Mouse (Mus musculus): ENCODE data around the gene Fam84b.

DNA sequence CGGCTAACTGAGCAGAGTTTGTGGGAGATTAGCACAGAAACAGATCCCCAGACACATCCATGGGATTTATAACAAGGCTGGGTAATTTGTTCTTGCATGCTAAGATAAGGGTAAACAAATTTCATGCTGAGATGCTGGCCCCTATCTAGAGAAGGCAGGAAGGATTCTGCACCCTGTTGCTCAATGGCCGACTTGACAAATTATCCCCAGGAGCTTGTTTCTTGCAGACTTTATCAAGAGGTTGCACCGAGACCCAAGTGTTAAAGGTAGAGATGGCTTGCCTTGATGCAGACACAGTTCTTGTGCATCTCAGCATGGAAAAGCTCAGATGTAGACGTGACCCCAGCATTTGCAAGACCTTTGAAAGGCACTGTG, 13.3 kb downstream of the Fam84b start:
- TF ChIP-seq CTCF (IDR thresholded peaks at IDR 0.05; ENCODE audit: low read depth, low read length) (no peak), POLR2A (IDR thresholded peaks at IDR 0.05; ENCODE audit: insufficient read depth, low read length) (no peak)

Data from ES-Bruce4 (cell line).